24 mouse cellular contexts compared by ENCODE assay signal in the genomic region with DNA sequence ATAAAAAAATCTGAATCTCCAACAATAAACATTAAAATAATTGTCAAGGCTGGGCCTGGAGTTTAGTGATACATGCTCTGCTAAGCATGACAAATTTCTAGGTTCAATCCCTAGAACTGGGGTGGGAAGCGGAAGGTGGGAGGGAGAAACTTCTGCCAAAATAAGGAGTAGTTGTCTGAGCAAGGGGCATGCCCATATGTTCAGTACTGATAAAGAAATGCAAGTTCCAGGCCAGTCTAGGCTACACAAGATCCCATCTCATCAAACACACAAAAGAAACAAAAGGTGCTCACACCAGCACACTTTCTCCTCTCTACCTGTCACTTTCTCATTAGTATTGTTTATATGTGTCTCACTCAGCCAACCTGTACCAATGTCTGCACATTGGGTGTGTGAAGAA. TPM values are rescaled to one million over a fixed set of nuclear protein-coding genes. Genes with fewer than 3 reads are reported as not detected.
DNase-seq lines count a peak whose midpoint lies in the region; ATAC-seq and TF ChIP-seq lines count a peak whose summit lies in the region.
"Had no signal": no experiment of that assay in that cellular context is flagged by ENCODE, and none has a peak within 500 bp of the region (broad histone marks: within the 10 kb centered on the region; RNA-seq: fewer than 3 reads in every experiment).

No protein-coding gene starts in this region.

- ATAC-seq in heart, embryonic 12.5 days (ENCODE audit: insufficient number of reproducible peaks, low FRiP score) = no peak; the same call in 1 of the 2 replicates
- 0 out of 2 replicates have a peak, but pooled peaks have one; percentile 55 for ATAC-seq in erythroblast, adult 5-6 weeks (replicated peaks; ENCODE audit: low FRiP score, poor library complexity, severe bottlenecking)
- ATAC-seq in liver, embryonic 14.5 days (ENCODE audit: insufficient read depth) = peak; percentile 81
- ATAC-seq in megakaryocyte-erythroid progenitor cell, adult 5-6 weeks (replicated peaks; ENCODE audit: low FRiP score, low TSS enrichment, poor library complexity, severe bottlenecking) = peak; percentile 84
- ATAC-seq: activated CD4-positive, CD25-positive, alpha-beta regulatory T cell, adult 4 months; CD4-positive, CD25-positive, alpha-beta regulatory T cell, adult 4 months; forebrain, embryonic 14.5 days; hindbrain, embryonic 16.5 days; Patski had no signal

- WGBS in heart, embryonic 12.5 days = 84% methylated on average over 1 of the region's 1 CpGs
- 39% methylated on average over 1 of the region's 1 CpGs for WGBS in liver, embryonic 14.5 days (ENCODE audit: insufficient replicate concordance)

- no peak overlapping the region for H3K27ac ChIP-seq in heart, embryonic 12.5 days (ENCODE audit: poor library complexity, severe bottlenecking)
- H3K27ac ChIP-seq in liver, embryonic 14.5 days = no peak overlapping the region
- H3K27ac ChIP-seq: embryonic facial prominence, embryonic 13.5 days; gastrocnemius, adult 2 months; hindbrain, embryonic 12.5 days had no signal

- TF ChIP-seq CTCF in liver, embryonic 14.5 days (IDR thresholded peaks at IDR 0.05; ENCODE audit: low read depth) = no peak

- peak; percentile 52 for TF ChIP-seq EP300 in liver, embryonic 14.5 days (IDR thresholded peaks at IDR 0.05; ENCODE audit: low read depth)

- no peaks in the 10 kb centered on the region for H3K9me3 ChIP-seq in heart, embryonic 12.5 days (replicated peaks)
- no peaks in the 10 kb centered on the region for H3K9me3 ChIP-seq in liver, embryonic 14.5 days (ENCODE audit: control insufficient read depth, low read length)
- H3K9me3 ChIP-seq: embryonic facial prominence, embryonic 13.5 days; hindbrain, embryonic 12.5 days had no signal

- peak; percentile 24 for DNase-seq in heart, adult 11 months
- peak in 1 of 3 experiments; percentile 39 for DNase-seq in liver, embryonic 14.5 days (ENCODE audit: low read depth in 3 of 3, low spot score in 3 of 3)
- no peak for DNase-seq in left cerebral cortex, adult 11 months (ENCODE audit: low spot score)
- DNase-seq in cerebellum, adult 9-10 months = no peak
- no peak for DNase-seq in left cerebral cortex, adult 9 months (ENCODE audit: low spot score in 2 of 2)
- DNase-seq: adrenal gland, postnatal 25 days; B cell, adult 2 months; cerebellum, adult 11 months; cerebellum, adult 9-11 months; cerebellum, postnatal 36 days; gastrocnemius, adult 2 months; gastrocnemius, postnatal 25 days; heart, postnatal 10 days; heart, postnatal 4 days had no signal

- no peak overlapping the region for H3K4me2 ChIP-seq in heart, embryonic 12.5 days
- peak overlapping the region; percentile 24 for H3K4me2 ChIP-seq in liver, embryonic 14.5 days (ENCODE audit: low read depth)
- H3K4me2 ChIP-seq: embryonic facial prominence, embryonic 13.5 days; hindbrain, embryonic 12.5 days had no signal

- no peak overlapping the region for H3K9ac ChIP-seq in heart, embryonic 12.5 days
- H3K9ac ChIP-seq in liver, embryonic 14.5 days (replicated peaks) = no peak overlapping the region; the same call in 1 of the 2 replicates
- H3K9ac ChIP-seq: embryonic facial prominence, embryonic 13.5 days; hindbrain, embryonic 12.5 days had no signal

- no peak overlapping the region for H3K4me3 ChIP-seq in heart, embryonic 12.5 days
- H3K4me3 ChIP-seq in liver, embryonic 14.5 days (ENCODE audit: insufficient read depth in 1 of 2, low read depth in 2 of 2, low read length in 2 of 2) = no peak overlapping the region
- H3K4me3 ChIP-seq: embryonic facial prominence, embryonic 13.5 days; gastrocnemius, adult 2 months; hindbrain, embryonic 12.5 days had no signal

- no peaks in the 10 kb centered on the region for H3K4me1 ChIP-seq in heart, embryonic 12.5 days (replicated peaks)
- H3K4me1 ChIP-seq in liver, embryonic 14.5 days (replicated peaks; ENCODE audit: control insufficient read depth in 2 of 2, insufficient read depth in 2 of 2, low read length in 1 of 2) = peaks cover 6 to 9% of the 10 kb centered on the region in 2 experiments
- H3K4me1 ChIP-seq: embryonic facial prominence, embryonic 13.5 days; hindbrain, embryonic 12.5 days had no signal

- no peaks in the 10 kb centered on the region for H3K27me3 ChIP-seq in heart, embryonic 12.5 days (replicated peaks)
- no peaks in the 10 kb centered on the region for H3K27me3 ChIP-seq in liver, embryonic 14.5 days (ENCODE audit: control insufficient read depth, insufficient read depth, low read length)
- H3K27me3 ChIP-seq: embryonic facial prominence, embryonic 13.5 days; hindbrain, embryonic 12.5 days; Patski had no signal

- H3K36me3 ChIP-seq in heart, embryonic 12.5 days = peaks cover 65% of the 10 kb centered on the region
- peaks cover 54% of the 10 kb centered on the region for H3K36me3 ChIP-seq in liver, embryonic 14.5 days (replicated peaks; ENCODE audit: control insufficient read depth, insufficient read depth, low read depth)

RNA-seq across cellular contexts. Expression of a gene that starts 30.2 kb away (rescaled TPM):
- 32.5 and 36.3 TPM in 2 replicates for polyA plus RNA-seq in heart, embryonic 12.5 days (2016; fragmentation: Nextera tagmentation; extraction: Ambion mirVana)
- 9.8 and 23.8 TPM in 2 replicates for total RNA-seq in erythroblast, adult 5-6 weeks (2015; ENCODE audit: low replicate concordance)
- 11.0 and 15.0 TPM in 2 replicates for total RNA-seq in erythroblast, adult 5-6 weeks (2017; ENCODE audit: low replicate concordance)
- polyA plus RNA-seq in liver, embryonic 14.5 days (2012; rRNA removed) = 13.1 and 16.4 TPM in 2 replicates
- polyA plus RNA-seq in liver, embryonic 14.5 days (2014; fragmentation: Nextera tagmentation; extraction: Ambion mirVana) = 21.6 and 21.8 TPM in 2 replicates
- total RNA-seq in megakaryocyte-erythroid progenitor cell, adult 5-6 weeks (2014; fragmentation: Nextera tagmentation) = 74.2 and 75.4 TPM in 2 replicates
- total RNA-seq in megakaryocyte-erythroid progenitor cell, adult 5-6 weeks (2017) = 68.5 and 74.9 TPM in 2 replicates

RNA-seq across cellular contexts. Expression of a gene that starts 44.6 kb away (rescaled TPM):
- 3.6 and 3.8 TPM in 2 replicates for polyA plus RNA-seq in heart, embryonic 12.5 days (2016; fragmentation: Nextera tagmentation; extraction: Ambion mirVana)
- total RNA-seq in erythroblast, adult 5-6 weeks (2015; ENCODE audit: low replicate concordance) = 4.0 and 7.5 TPM in 2 replicates
- 0.51 and 1.5 TPM in 2 replicates for total RNA-seq in erythroblast, adult 5-6 weeks (2017; ENCODE audit: low replicate concordance)
- polyA plus RNA-seq in liver, embryonic 14.5 days (2012; rRNA removed) = 1.4 and 2.5 TPM in 2 replicates
- 1.5 and 1.9 TPM in 2 replicates for polyA plus RNA-seq in liver, embryonic 14.5 days (2014; fragmentation: Nextera tagmentation; extraction: Ambion mirVana)
- total RNA-seq in megakaryocyte-erythroid progenitor cell, adult 5-6 weeks (2014; fragmentation: Nextera tagmentation) = 13.0 and 18.2 TPM in 2 replicates
- 10.9 and 11.5 TPM in 2 replicates for total RNA-seq in megakaryocyte-erythroid progenitor cell, adult 5-6 weeks (2017)
